Mouse (Mus musculus) testis, adult 2 months (tissue): ENCODE measurements around the gene Ros1.

ENCODE experiments used
- CTCF ChIP-seq: fragments of 200-500 bp; IDR thresholded peaks from 2 replicates; pipeline ENCODE4 v1.5.1; 2012; ENCODE audit warnings: low read depth, mild to moderate bottlenecking, inconsistent platforms, low read length, moderate library complexity; ENCODE audit not compliant: control insufficient read depth, insufficient read depth, insufficient replicate concordance
- POLR2A ChIP-seq: fragments of 200-500 bp; IDR thresholded peaks from 2 replicates; pipeline ENCODE4 v1.6.1; 2012; ENCODE audit warnings: low read depth, mild to moderate bottlenecking, inconsistent platforms, low read length, moderate library complexity; ENCODE audit not compliant: control insufficient read depth

DNA sequence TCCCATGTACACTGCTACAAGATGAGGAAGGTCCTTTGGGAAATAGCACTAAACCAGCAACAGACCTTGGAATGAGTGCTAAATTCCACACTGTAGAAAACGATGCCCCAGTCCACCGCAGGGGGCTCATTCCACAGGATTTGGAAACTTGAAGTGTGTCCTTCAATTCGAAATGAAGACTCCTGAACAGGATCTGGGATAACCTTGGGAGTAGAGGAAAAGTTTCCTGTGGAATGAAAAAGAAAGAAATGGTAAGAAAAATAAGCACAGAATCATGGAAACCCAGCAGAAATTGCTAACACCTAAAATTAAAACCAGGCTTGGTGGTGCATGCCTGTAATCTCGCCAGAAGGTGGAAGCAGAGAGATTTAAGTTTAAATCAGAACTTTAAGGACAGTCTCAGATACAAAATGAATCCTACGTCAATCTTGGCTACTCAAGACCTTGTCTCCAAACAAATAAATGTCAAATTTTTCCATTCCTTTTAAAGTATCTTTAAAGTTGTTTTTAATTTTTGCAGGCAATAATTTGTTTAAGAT lies 66.1 kb downstream of the Ros1 start:
- TF ChIP-seq POLR2A (no peak), CTCF (no peak)
